Mouse (Mus musculus) layer of hippocampus, adult 18-20 months (tissue): ENCODE data around the gene Atp11b. TPM values are rescaled to one million over a fixed set of nuclear protein-coding genes. Genes with fewer than 3 reads are reported as not detected.

Experiments
- DNase-seq, 2 experiments: peaks; one replicate each; pipeline ENCODE4 v3.0.0; 2022; ENCODE audit warnings: low spot score in 2 of 2
- long read RNA-seq: library from polyadenylated mRNA; stranded (forward); transcript quantifications from one replicate; pipeline ENCODE4 v2.0.0, GENCODE M21; 2021
- total RNA-seq, 2 experiments: library from RNA; stranded (reverse); gene quantifications; 2 replicates each; pipeline ENCODE4 v1.2.3; 2021

Gene Atp11b
- 10 to 100 TPM; 75.9 to 76.3 TPM for total RNA-seq
- long read RNA-seq, full-length matches to known transcripts = 8 of 58 reads
- long read RNA-seq, partial matches to known transcripts = 7 of 58 reads
- long read RNA-seq, other reads (novel, unspliced or antisense) = 43 of 58 reads

- peak; percentile 42 to 82 for DNase-seq
Observed at GRCm38 (mm10) chr3:35753825-35754767, at the start of gene Atp11b. Gene Atp11b (plus strand): TSS chr3:35754106.

DNA sequence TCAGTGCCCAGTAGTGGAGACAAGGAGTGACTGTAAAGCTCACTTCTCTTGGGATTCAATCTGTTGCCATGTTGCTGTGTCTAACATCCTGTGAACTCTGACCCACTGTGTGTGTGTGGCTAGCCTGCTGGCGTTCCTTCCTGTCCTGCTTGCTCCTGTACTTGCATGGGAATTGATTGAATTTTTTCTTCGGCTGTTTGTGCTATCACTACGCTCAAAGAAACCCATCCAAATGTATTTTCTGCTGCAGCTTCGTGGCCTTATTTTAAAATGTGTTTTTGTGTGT lies 49.6 kb upstream of the Atp11b start:
- no peak for DNase-seq

- DNase-seq = no peak
Observed at GRCm38 (mm10) chr3:35719531-35720205, 34.2 kb upstream of the Atp11b start.

GRCm38 (mm10) chr3:35720801-35721200 lies 33.1 kb upstream of the Atp11b start:
- no peak for DNase-seq

DNA sequence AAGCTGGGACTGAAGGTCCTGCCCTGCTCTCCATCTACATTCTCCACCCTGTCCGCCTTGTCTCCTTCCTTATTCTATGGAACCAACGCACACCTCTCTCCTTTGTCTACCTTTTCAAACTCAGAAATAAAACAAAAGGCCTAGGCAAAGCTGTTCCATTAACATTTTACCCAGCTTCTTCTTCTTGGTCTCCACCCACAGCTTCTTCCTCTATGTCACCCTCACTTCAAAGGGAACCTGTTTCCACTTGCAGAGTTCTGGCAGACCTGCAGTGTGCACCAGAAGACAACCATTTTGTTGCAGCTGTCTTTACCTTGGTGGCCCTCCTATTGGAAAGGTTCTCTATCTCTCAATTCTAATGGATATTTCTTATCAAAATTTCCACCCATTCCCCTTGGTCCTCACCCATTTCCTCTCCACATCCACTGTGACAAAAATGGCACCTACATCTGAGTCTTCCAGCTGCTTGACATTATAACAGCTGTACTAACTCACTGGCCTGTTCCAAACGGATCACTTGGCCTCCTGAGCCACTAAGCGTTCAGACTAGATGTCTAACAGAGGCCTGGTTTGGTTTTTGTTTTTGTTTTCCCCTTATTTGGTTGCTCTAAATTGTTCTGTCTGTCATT lies 32.0 kb upstream of the Atp11b start:
- DNase-seq = no peak

DNA sequence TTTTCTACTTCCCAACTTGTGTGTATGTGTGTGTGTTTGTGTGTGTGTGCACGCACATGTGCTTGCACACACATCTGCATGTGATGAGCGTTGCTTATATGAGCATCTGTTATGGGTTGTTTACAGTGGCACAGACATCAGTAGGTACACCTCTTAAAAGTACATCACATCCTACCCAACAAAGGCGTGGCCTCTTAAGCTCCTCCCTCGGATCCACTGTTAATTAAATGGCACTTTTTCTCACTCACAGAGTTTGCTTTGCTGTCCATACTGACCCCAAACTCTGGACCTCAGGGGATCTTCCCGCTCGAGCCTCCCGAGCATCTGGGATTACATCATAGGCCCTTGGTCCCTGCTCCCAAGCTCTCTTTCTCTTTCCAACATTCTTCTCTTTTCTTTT lies 31.1 kb upstream of the Atp11b start:
- no peak for DNase-seq

DNA sequence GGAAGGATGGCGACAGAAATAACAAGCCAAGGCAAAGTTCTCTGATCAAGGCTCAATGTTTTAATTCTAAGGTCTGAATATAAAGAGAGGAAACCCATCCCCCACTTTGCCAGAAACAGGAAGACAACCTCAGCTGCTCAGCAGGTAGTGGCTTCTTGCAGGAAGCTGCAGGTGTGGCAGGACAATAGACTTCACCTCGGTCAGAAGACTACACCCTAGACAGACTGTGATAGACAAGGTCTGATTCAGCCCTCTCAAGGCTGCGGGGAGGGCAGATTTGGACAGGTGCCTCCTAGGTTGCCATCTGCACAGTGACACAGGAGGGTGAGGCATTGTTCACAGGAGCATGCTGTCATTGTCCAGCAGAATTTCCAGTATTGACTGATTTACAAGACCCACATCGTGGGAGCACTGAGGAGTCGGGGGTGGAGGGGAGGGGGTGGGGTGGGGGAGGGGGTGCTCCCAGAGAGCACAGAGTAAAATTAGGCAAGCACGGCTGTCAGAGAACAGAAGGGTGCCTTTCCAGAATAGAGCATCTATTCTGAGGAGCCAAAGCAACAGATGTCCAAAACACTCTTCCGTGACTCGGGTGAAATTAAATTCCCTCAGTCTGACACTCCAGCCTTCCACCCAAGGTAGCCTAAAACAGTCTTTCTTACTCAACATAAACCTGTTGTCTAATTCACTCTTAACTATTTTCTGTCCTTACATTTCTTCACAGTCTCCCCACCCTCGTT lies 30.2 kb upstream of the Atp11b start:
- peak in 1 of 2 experiments; percentile 57 for DNase-seq

- DNase-seq = no peak
Observed at GRCm38 (mm10) chr3:35725096-35725495, 28.8 kb upstream of the Atp11b start.

- no peak for DNase-seq
Observed at GRCm38 (mm10) chr3:35726936-35727335, 27.0 kb upstream of the Atp11b start.

DNA sequence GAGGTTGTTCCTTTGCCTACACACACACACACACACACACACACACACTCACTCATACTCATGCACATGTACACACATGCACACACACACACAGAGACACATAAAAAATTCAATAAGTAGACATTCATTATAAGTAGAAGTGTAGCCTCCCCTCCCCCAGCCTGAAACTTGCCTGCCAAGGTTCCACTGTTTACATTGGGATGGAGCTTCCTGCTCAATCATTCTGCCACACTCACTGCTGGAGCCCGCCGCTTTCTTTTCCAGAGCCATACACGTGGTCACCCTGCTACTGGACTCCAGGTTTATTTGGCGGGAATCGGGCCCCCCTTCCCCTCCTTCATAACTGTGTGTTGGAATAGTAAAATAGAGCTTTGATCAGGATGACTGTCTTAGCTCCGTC lies 24.4 kb upstream of the Atp11b start:
- DNase-seq = no peak

- DNase-seq = no peak
Observed at GRCm38 (mm10) chr3:35731981-35732777, 21.7 kb upstream of the Atp11b start.

DNA sequence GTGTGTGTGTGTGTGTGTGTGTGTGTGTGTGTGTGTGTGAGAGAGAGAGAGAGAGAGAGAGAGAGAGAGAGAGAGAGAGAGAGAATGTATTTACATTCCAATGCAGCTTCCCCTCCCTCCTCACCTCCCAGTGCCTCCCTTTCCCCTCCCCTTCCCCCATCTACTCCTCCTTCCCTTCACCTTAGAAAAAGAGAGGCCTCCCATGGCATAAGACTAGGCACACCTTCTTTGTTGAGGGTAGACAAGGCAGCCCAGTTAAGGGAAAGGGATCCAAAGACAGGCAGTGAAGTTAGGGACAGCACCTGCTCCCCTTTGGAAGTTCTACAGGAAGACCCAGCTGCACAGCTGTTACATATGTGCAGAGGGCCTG lies 21.1 kb upstream of the Atp11b start:
- no peak for DNase-seq

- no peak for DNase-seq
Observed at GRCm38 (mm10) chr3:35734509-35734908, 19.4 kb upstream of the Atp11b start.

DNA sequence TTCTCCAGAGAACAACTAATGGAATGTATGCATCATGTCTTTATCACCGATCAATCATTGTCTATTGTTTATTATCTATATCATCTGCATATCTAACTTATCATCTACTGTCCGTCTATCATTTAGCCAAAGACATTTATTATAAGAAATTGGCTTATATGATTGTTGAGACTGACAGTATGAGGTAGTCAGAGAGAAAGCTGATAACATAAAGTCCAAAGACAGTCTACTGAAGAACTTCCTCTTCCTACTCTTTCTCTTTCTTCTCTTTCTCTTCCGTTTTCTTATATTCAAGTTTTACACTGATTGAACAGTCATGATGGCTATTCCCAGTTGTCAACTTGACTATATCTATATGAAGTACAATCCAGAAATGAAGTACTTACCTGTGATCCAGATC lies 15.8 kb upstream of the Atp11b start:
- DNase-seq = no peak

DNA sequence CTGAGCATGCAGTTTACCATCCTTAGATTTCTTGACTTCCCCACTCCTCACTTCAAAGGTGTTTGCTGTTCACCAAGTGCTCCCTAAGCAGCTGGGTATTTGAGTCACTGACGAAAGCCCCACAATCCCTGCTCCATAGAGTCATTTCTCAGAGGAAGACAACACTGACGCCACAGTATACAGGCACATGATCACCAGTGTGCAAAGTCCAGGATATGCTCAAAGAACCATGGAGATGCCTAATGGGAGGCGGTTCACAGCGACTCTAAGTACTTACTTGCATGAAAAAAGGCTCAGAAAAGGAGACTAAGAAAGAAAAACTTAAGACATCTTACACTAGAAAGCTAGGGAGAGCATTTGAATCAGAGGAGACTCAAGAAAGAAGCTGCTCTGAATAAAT lies 8.9 kb upstream of the Atp11b start:
- no peak for DNase-seq

- no peak for DNase-seq
Observed at GRCm38 (mm10) chr3:35746840-35747456, 7.0 kb upstream of the Atp11b start.

DNA sequence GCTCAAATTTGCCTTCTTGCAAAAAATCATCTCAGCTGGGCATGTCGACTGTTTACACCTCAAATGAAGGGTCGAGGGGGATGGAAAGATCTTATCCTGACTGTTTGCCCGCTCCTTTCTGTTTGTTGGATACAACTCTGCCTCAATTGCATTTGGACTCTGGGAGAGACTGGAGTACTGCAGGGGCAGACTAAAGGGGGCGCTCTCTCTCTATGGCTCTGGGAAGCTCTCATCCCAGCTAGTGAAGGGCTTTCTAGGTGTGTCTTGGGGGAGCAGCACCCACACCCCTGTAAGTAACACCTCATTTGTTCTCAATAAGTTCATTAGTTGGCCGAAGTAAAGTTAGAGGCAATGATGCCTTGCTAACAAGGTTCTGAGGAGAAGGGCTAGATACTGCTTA lies 3.6 kb upstream of the Atp11b start:
- DNase-seq = no peak

- DNase-seq = no peak
Observed at GRCm38 (mm10) chr3:35751724-35752123, 2.2 kb upstream of the Atp11b start.

DNA sequence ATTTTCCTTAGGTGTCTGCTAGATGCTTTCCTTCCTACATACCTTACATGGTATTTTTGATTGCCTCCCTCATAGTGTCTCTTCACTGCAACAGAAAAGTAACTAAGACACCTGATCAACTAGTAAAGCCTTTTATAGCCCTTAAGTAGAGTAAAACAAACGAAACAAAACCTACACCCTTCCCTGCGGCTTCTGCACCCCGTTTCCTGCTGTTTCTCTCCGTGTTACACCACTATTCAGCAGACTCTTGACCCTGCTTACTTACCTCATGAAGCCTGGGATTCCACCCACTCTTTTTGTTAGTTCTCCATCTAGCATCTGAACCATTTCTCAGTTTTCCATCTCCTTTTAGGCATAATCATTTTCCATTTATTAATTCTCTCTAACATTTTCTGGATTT lies 8.8 kb downstream of the Atp11b start:
- DNase-seq = no peak
